Mouse (Mus musculus): ENCODE results near the gene Mettl13.

The Mettl13 gene

DNA sequence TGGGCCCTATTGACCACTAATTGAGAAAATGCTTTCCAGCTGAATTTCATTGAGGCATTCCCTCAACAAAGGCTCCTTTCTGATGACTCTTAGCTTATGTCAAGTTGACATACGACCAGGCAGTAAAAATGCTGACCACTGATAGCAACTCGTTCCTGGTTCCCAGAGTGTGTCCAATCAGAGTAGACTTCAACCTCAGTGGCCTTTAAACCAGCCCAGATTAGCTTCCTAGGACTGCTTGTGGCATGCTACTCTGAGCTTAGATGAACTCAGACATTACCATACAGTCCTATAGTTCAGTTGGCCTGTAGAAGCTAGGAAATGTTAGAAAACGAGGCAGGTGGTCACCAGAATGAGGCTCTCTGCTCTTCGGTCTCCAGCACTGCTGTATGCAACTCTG is 16.0 kb downstream of the Mettl13 start:
- no peak for DNase-seq (ENCODE audit: low read depth)

DNA sequence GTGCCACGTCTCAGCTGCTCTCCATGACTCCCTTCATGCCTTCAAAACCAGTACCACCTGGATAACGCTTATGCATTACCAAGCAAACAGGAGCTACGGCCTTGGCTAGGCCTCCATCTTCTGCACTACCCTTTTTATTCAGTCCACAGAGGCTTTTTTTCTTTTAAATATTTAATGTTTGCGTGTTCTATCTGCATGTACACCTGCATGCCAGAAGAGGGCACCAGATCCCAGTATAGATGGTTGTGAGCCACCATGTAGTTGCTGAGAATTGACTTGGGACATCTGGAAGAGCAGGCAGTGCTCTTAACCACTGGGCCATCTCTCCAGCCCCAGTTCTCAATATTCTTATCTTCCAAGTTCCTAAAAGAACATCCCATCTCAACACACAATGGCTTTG is 16.8 kb downstream of the Mettl13 start:
- DNase-seq (ENCODE audit: low read depth) = no peak

GRCm38 (mm10) chr1:162530666-162531065 is 17.7 kb downstream of the Mettl13 start:
- DNase-seq (ENCODE audit: low read depth) = no peak

DNA sequence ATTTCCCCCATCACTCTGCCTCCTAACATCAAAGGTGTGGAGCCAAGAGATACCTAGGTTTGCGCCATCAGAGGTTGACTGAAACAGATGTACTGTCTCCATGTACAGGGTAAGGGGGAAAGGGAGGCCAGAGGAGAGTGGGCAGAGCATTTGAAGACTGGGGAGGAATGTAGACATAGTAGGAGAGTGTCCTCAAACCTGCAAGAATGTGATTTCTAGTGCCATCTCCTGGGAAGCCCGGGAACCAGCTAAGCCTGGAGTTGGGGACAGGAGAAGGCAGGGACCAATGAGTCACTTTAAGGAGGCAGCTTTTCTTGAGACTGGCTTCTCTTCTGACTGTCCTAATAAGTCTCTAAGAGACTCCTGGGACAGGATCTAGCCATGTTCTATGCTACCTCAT is 18.7 kb downstream of the Mettl13 start:
- no peak for DNase-seq (ENCODE audit: low read depth)

DNA sequence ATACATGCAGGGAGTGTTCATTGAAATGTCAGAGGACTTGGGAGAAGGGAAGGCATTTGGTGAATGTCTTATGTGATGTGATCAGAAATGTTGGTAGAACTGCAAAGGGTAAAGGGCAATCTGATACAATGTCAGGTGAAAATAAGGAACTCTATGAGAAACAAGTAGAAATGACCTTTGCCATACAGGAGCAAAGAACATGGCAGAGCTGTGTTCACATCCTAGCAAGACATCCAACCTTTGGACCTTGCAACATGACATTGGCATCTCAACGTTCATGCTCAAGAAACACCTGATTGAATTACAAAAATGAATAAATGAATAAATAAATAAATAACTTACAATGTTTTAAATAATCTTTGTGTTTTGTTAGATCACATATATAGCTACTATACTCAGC is 33.2 kb downstream of the Mettl13 start:
- DNase-seq (ENCODE audit: low read depth) = no peak

- DNase-seq (ENCODE audit: low read depth) = no peak
Observed at GRCm38 (mm10) chr1:162510013-162510356, 38.4 kb downstream of the Mettl13 start.

DNA sequence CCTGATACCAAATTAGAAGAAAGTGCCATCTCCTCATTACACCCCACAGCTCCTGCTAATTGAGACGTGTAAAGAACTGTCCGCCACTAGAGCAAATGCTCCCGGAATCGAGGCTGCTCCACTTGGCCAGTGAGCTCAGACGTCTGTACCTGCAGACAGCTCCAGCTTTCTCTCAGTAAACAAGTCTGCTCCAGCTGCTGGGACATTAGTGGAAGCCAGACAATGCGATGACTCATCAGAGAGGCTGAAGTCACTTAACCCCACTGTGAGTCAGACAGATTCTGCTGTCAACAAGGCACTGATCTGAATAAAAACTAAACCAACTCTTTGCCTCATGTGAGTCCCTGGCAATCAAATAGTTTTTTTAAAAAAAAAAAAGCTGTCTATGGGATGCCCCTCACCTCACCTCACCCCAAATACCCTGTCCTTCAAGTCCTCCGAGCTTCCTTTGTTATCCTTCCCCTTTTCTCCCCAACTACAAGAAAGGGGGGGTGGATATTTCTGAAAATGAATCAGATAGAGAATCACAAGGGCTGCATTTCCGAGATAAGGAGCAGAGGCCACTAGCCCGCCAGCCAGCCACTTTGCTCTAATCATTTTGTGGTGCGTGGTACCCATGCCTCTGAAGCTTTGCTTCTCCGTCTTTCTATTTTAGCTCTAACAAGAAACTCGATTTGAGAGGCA is 38.9 kb downstream of the Mettl13 start:
- peak; percentile 32 for DNase-seq (ENCODE audit: low read depth)

GRCm38 (mm10) chr1:162508211-162509005 is 39.9 kb downstream of the Mettl13 start:
- DNase-seq (ENCODE audit: low read depth) = no peak

DNA sequence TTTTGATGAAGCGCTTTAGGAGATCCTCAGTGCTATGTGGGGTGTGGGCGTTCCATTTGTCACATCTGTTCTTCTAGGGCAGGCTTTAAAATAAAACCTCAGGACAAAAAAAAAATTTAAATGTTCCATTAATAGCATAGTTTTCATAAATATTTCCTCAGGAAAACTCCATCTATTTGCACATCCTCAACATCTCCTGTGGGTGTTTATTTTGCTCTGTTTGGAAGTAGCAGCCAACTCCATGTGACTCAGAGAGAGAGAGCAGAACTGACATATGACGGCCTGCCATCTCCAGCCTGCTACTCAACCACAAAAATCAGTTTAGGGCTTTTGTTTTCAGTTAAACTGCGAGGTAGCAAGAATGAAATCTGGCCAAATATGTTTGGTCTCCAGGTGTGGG is 41.8 kb downstream of the Mettl13 start:
- DNase-seq (ENCODE audit: low read depth) = no peak

- no peak for DNase-seq (ENCODE audit: low read depth)
Observed at GRCm38 (mm10) chr1:162505649-162506048, 42.7 kb downstream of the Mettl13 start.

Data from c-Kit-positive CD71-negative TER-119-negative erythroid progenitor cells, embryonic 14.5 days (primary cell).